Mouse (Mus musculus) neural tube, embryonic 15.5 days (tissue): ENCODE results near the gene Kcnj14. TPM values are rescaled to one million over a fixed set of nuclear protein-coding genes. Genes with fewer than 3 reads are reported as not detected.

Experiments
- ATAC-seq: fragments of 200-750 bp; cut with Nextera tagmentation; 2 replicates; pipeline ENCODE4 v1.8.0; 2017; ENCODE audit warnings: mild to moderate bottlenecking, moderate TSS enrichment, moderate library complexity; ENCODE audit not compliant: low FRiP score
- H3K27ac ChIP-seq: fragments of 300-500 bp; sonication (generic); replicated peaks from 2 replicates; pipeline ENCODE4 v1.5.1; 2015; ENCODE audit warnings: mild to moderate bottlenecking, inconsistent platforms
- H3K27me3 ChIP-seq: fragments of 300-500 bp; sonication (generic); replicated peaks from 2 replicates; pipeline ENCODE4 v1.6.1; 2015; ENCODE audit warnings: inconsistent platforms
- H3K36me3 ChIP-seq: fragments of 300-500 bp; sonication (generic); 2 replicates; pipeline ENCODE4 v1.6.1; 2015; ENCODE audit warnings: inconsistent platforms
- H3K4me1 ChIP-seq: fragments of 300-500 bp; sonication (generic); 2 replicates; pipeline ENCODE4 v1.6.1; 2015; ENCODE audit warnings: inconsistent platforms
- H3K4me2 ChIP-seq: fragments of 300-500 bp; sonication (generic); 2 replicates; pipeline ENCODE4 v1.6.1; 2015; ENCODE audit warnings: inconsistent platforms, mild to moderate bottlenecking, moderate library complexity
- H3K4me3 ChIP-seq: fragments of 300-500 bp; sonication (generic); replicated peaks from 2 replicates; pipeline ENCODE4 v1.5.1; 2015; ENCODE audit warnings: mild to moderate bottlenecking, inconsistent platforms
- H3K9ac ChIP-seq: fragments of 300-500 bp; sonication (generic); replicated peaks from 2 replicates; pipeline ENCODE4 v1.6.1; 2015; ENCODE audit warnings: mild to moderate bottlenecking, inconsistent platforms
- H3K9me3 ChIP-seq: fragments of 300-500 bp; sonication (generic); replicated peaks from 2 replicates; pipeline ENCODE4 v1.6.1; 2016; ENCODE audit warnings: inconsistent platforms
- WGBS: fragments of 180-500 bp; shearing (Covaris S2); methylation state at CpG from one replicate; pipeline ENCODE4 v1.1.7; 2015; ENCODE audit warnings: mixed read lengths; 5-methylcytosine and 5-hydroxymethylcytosine counted together
- polyA plus RNA-seq: library from polyadenylated mRNA; unstranded; fragments of >200 nt; fragmentation: Nextera tagmentation; extraction: Ambion mirVana; gene quantifications from 2 replicates; pipeline ENCODE4 v1.2.1, GENCODE M21; 2015

Kcnj14 gene
- polyA plus RNA-seq, 1 experiment from 2014 or later: 1.4 TPM

GRCm38 (mm10) chr7:45782271-45782670, 42.3 kb downstream of the Kcnj14 start:
- Histone ChIP-seq H3K9me3 (no peaks in the 10 kb centered on the region), H3K4me3 (no peak overlapping the region), H3K9ac (no peak overlapping the region), H3K4me2 (no peak overlapping the region), H3K4me1 (peaks cover 30% of the 10 kb centered on the region), H3K36me3 (0 out of 2 replicates have a peak, but pooled peaks cover 4% of the 10 kb centered on the region), H3K27ac (no peak overlapping the region), H3K27me3 (0 out of 2 replicates have a peak, but pooled peaks cover 3% of the 10 kb centered on the region)
- 83% methylated on average over 4 of the region's 4 CpGs for WGBS
- ATAC-seq: no peak

- Histone ChIP-seq H3K36me3 (no peaks in the 10 kb centered on the region), H3K27ac (no peak overlapping the region), H3K4me2 (peak overlapping the region; percentile 38), H3K27me3 (0 out of 2 replicates have a peak, but pooled peaks cover 3% of the 10 kb centered on the region), H3K4me3 (no peak overlapping the region), H3K9ac (peak overlapping the region; percentile 17; the same call in 1 of the 2 replicates), H3K9me3 (no peaks in the 10 kb centered on the region), H3K4me1 (peaks cover 12% of the 10 kb centered on the region; the same call in 1 of the 2 replicates)
- no peak for ATAC-seq
- 14% methylated on average over 22 of the region's 22 CpGs for WGBS
Measured at GRCm38 (mm10) chr7:45779081-45779641, 45.4 kb downstream of the Kcnj14 start.

- Histone ChIP-seq H3K27me3 (0 out of 2 replicates have a peak, but pooled peaks cover 3% of the 10 kb centered on the region), H3K4me3 (no peak overlapping the region), H3K36me3 (no peaks in the 10 kb centered on the region), H3K9ac (no peak overlapping the region), H3K4me1 (peaks cover 5% of the 10 kb centered on the region; the same call in 1 of the 2 replicates), H3K27ac (no peak overlapping the region), H3K4me2 (no peak overlapping the region), H3K9me3 (no peaks in the 10 kb centered on the region)
- 88% methylated on average over 7 of the region's 7 CpGs for WGBS
- no peak for ATAC-seq
Measured at GRCm38 (mm10) chr7:45775237-45775636, 49.3 kb downstream of the Kcnj14 start.

DNA sequence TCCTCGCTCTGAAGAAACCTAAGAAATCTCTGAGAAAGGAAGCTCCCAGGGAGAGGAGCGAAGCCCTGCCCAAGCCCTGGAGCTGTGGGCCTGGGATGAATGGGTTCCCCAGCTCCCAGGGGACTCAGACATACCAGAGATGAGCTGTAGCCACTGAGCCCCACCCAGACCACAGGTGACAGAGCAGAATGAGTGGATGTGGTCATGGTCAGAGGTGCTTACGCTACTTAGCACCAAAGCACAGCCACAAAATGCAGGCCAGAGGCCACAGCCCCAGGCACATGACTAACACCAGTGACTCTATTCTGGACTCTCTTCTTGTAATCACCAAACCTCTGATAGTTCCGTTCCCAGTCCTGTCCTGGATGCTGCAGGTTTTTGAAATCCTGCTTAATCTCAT, 53.5 kb downstream of the Kcnj14 start:
- 0 out of 2 replicates have a peak, but pooled peaks cover 3% of the 10 kb centered on the region for H3K27me3 ChIP-seq
- no peaks in the 10 kb centered on the region for H3K9me3 ChIP-seq
- 77% methylated on average over 4 of the region's 4 CpGs for WGBS
- no peak for ATAC-seq
- H3K9ac ChIP-seq: no peak overlapping the region
- no peaks in the 10 kb centered on the region for H3K36me3 ChIP-seq
- H3K4me3 ChIP-seq: no peak overlapping the region
- no peak overlapping the region for H3K27ac ChIP-seq
- no peaks in the 10 kb centered on the region for H3K4me1 ChIP-seq
- H3K4me2 ChIP-seq: no peak overlapping the region

DNA sequence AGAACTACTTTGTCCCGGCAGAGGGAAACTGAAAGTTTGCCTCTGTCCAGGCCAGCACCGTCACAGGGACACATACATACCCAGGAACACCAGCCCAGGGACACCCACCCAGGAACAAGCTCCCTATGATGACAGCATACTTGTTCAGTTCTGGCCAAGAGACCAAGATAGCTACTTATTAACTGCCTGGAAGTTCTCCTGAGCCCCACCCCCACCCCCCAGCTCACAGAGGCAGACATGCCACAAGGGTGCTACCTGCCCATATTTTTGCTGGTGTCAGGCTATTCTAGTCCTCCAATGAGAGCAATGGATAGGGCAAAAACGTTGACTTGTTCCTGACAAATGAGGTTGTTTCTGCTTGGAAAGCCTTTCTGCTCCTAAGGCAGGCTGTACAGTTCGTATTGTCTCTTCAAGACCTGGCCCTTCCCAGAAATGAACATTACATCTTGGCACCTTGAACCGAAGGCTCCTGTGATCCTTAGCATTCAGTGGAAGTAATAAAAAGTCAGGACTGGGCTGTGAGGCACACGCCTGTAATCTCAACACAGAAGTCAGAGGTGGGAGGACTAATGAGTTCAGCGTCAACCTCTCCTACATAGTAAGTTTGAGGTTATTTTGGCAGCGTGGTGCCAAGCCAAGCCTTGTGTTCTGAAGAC, 54.0 kb downstream of the Kcnj14 start:
- no peaks in the 10 kb centered on the region for H3K36me3 ChIP-seq
- no peaks in the 10 kb centered on the region for H3K4me1 ChIP-seq
- no peak overlapping the region for H3K4me3 ChIP-seq
- H3K27me3 ChIP-seq: 0 out of 2 replicates have a peak, but pooled peaks cover 3% of the 10 kb centered on the region
- no peak overlapping the region for H3K27ac ChIP-seq
- H3K9ac ChIP-seq: no peak overlapping the region
- H3K9me3 ChIP-seq: no peaks in the 10 kb centered on the region
- no peak for ATAC-seq
- WGBS: 81% methylated on average over 8 of the region's 8 CpGs
- no peak overlapping the region for H3K4me2 ChIP-seq

DNA sequence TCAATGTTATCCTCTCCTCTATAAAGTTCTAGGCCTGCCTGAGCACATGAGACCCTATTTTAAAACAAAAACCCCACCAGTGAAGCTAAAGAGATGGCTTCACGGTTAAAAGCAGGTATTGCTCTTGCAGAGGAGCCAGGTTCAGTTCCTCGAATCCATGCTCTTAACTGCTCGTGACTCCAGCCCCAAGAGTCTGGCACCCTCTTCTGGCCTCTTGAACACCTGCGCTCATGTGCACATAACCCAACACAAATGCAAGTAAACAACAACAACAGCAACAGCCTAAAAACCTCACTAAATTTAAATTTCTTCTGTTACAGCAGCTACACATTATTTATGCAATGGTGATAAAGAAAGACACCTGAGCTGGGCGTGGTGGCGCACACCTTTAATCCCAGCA, 57.1 kb downstream of the Kcnj14 start:
- no peak overlapping the region for H3K4me3 ChIP-seq
- H3K9ac ChIP-seq: no peak overlapping the region
- H3K27me3 ChIP-seq: no peaks in the 10 kb centered on the region
- no peaks in the 10 kb centered on the region for H3K9me3 ChIP-seq
- ATAC-seq: no peak
- 95% methylated on average over 6 of the region's 6 CpGs for WGBS
- no peaks in the 10 kb centered on the region for H3K4me1 ChIP-seq
- H3K36me3 ChIP-seq: no peaks in the 10 kb centered on the region
- H3K27ac ChIP-seq: no peak overlapping the region
- H3K4me2 ChIP-seq: no peak overlapping the region

GRCm38 (mm10) chr7:45766764-45767163, 57.8 kb downstream of the Kcnj14 start:
- no peaks in the 10 kb centered on the region for H3K27me3 ChIP-seq
- WGBS: 62% methylated on average over 8 of the region's 8 CpGs
- no peak for ATAC-seq

More at GRCm38 (mm10) chr7:45766764-45767163, 57.8 kb downstream of the Kcnj14 start:
- no peak overlapping the region for H3K27ac ChIP-seq
- no peaks in the 10 kb centered on the region for H3K9me3 ChIP-seq
- H3K36me3 ChIP-seq: no peaks in the 10 kb centered on the region
- no peak overlapping the region for H3K4me2 ChIP-seq
- no peaks in the 10 kb centered on the region for H3K4me1 ChIP-seq
- no peak overlapping the region for H3K9ac ChIP-seq
- H3K4me3 ChIP-seq: no peak overlapping the region

Other genes starting within 250 kb of the Kcnj14 start
- gene Fgf21, start 209.3 kb downstream of the Kcnj14 start, polyA plus RNA-seq: 0.17 and 2.3 TPM in 2 replicates
- gene Fut1, start 207.5 kb downstream of the Kcnj14 start, polyA plus RNA-seq: 0.69 TPM in 1 of 2 replicates, not detected in the other
- gene Izumo1, start 203.0 kb downstream of the Kcnj14 start, polyA plus RNA-seq: 0.14 TPM in 1 of 2 replicates, not detected in the other
- gene Rasip1, start 197.3 kb downstream of the Kcnj14 start, polyA plus RNA-seq: 15.4 and 17.6 TPM in 2 replicates
- 4.5 and 5.6 TPM in 2 replicates for gene Mamstr, start 184.8 kb downstream of the Kcnj14 start, polyA plus RNA-seq
- gene Fut2, start 158.4 kb downstream of the Kcnj14 start, polyA plus RNA-seq: 0.36 and 2.5 TPM in 2 replicates
- 1.7 and 1.9 TPM in 2 replicates for gene Ntn5, start 140.8 kb downstream of the Kcnj14 start, polyA plus RNA-seq
- gene Sec1, start 130.4 kb downstream of the Kcnj14 start, polyA plus RNA-seq: 0.47 and 0.77 TPM in 2 replicates
- 57.0 and 71.4 TPM in 2 replicates for gene Car11, start 124.9 kb downstream of the Kcnj14 start, polyA plus RNA-seq
- gene Dbp, start 119.7 kb downstream of the Kcnj14 start, polyA plus RNA-seq: 3.3 and 3.9 TPM in 2 replicates
- 573 and 682 TPM in 2 replicates for gene Rpl18, start 109.3 kb downstream of the Kcnj14 start, polyA plus RNA-seq
- gene Sphk2, start 106.8 kb downstream of the Kcnj14 start, polyA plus RNA-seq: 23.0 and 25.7 TPM in 2 replicates
- 0.50 and 1.5 TPM in 2 replicates for gene Fam83e, start 103.6 kb downstream of the Kcnj14 start, polyA plus RNA-seq
- gene Spaca4, start 99.0 kb downstream of the Kcnj14 start, polyA plus RNA-seq: not detected in 2 replicates
- gene Lmtk3, start 41.0 kb downstream of the Kcnj14 start, polyA plus RNA-seq: 19.3 and 26.0 TPM in 2 replicates
- gene Sult2b1, start 40.1 kb downstream of the Kcnj14 start, polyA plus RNA-seq: 7.1 and 8.6 TPM in 2 replicates
- gene Cyth2, start 10.2 kb downstream of the Kcnj14 start, polyA plus RNA-seq: 211 and 253 TPM in 2 replicates
- gene Grwd1, start 6.2 kb upstream of the Kcnj14 start, polyA plus RNA-seq: 40.7 and 48.9 TPM in 2 replicates
- 55.7 and 65.9 TPM in 2 replicates for gene Kdelr1, start 48.0 kb upstream of the Kcnj14 start, polyA plus RNA-seq
- gene Grin2d, start 53.6 kb upstream of the Kcnj14 start, polyA plus RNA-seq: 3.2 and 4.2 TPM in 2 replicates
- 0.37 and 0.52 TPM in 2 replicates for gene Syngr4, start 71.9 kb upstream of the Kcnj14 start, polyA plus RNA-seq
- gene Tmem143, start 72.2 kb upstream of the Kcnj14 start, polyA plus RNA-seq: 7.5 and 7.8 TPM in 2 replicates
- 48.2 and 70.1 TPM in 2 replicates for gene Emp3, start 96.6 kb upstream of the Kcnj14 start, polyA plus RNA-seq
- gene Ccdc114, start 99.3 kb upstream of the Kcnj14 start, polyA plus RNA-seq: 5.9 and 6.2 TPM in 2 replicates
- 0.56 and 0.75 TPM in 2 replicates for gene Abcc6, start 205.5 kb upstream of the Kcnj14 start, polyA plus RNA-seq
- gene Nomo1, start 208.9 kb upstream of the Kcnj14 start, polyA plus RNA-seq: 43.6 and 48.0 TPM in 2 replicates